Mouse (Mus musculus) limb, embryonic 11.5 days (tissue): ENCODE data around the gene Sipa1l2. TPM values are rescaled to one million over a fixed set of nuclear protein-coding genes. Genes with fewer than 3 reads are reported as not detected.
A peak's percentile ranks its signal among the peaks of the same experiment; 100 is the strongest.
"Not testable (repeated sequence)": the region's sequence is repeated elsewhere in the genome, so short reads cannot be mapped to it uniquely, and the experiment has no call there.

Experiments
- ATAC-seq: fragments of 200-750 bp; cut with Nextera tagmentation; 2 replicates; pipeline ENCODE4 v1.8.0; 2017; ENCODE audit warnings: low read depth; ENCODE audit not compliant: insufficient number of reproducible peaks, low FRiP score, low TSS enrichment
- DNase-seq: peaks from one replicate; pipeline ENCODE4 v3.0.0-alpha.2; 2015; ENCODE audit warnings: low spot score
- H3K27ac ChIP-seq: fragments of 300-500 bp; sonication (generic); replicated peaks from 2 replicates; pipeline ENCODE4 v1.5.1; 2014; ENCODE audit warnings: low read depth, mild to moderate bottlenecking, low read length
- H3K27me3 ChIP-seq: fragments of 300-500 bp; sonication (generic); 2 replicates; pipeline ENCODE4 v1.6.1; 2014; ENCODE audit warnings: mild to moderate bottlenecking, low read length, mixed read lengths; ENCODE audit not compliant: control insufficient read depth, insufficient read depth
- H3K36me3 ChIP-seq: fragments of 300-500 bp; sonication (generic); 2 replicates; pipeline ENCODE4 v1.6.1; 2014; ENCODE audit warnings: mild to moderate bottlenecking, low read length, moderate library complexity, mixed read lengths; ENCODE audit not compliant: control insufficient read depth, insufficient read depth
- H3K4me1 ChIP-seq: fragments of 300-500 bp; sonication (generic); 2 replicates; pipeline ENCODE4 v1.6.1; 2014; ENCODE audit warnings: low read length, mixed read lengths; ENCODE audit not compliant: control insufficient read depth, insufficient read depth
- H3K4me2 ChIP-seq: fragments of 300-500 bp; sonication (generic); 2 replicates; pipeline ENCODE4 v1.6.1; 2014; ENCODE audit warnings: low read depth, mild to moderate bottlenecking, moderate library complexity; ENCODE audit not compliant: severe bottlenecking
- H3K4me3 ChIP-seq: fragments of 300-500 bp; sonication (generic); 2 replicates; pipeline ENCODE4 v1.5.1; 2014; ENCODE audit warnings: low read depth, low read length
- H3K9ac ChIP-seq: fragments of 300-500 bp; sonication (generic); 2 replicates; pipeline ENCODE4 v1.6.1; 2014; ENCODE audit warnings: mild to moderate bottlenecking, low read length
- H3K9me3 ChIP-seq: fragments of 300-500 bp; sonication (generic); 2 replicates; pipeline ENCODE4 v1.6.1; 2016; ENCODE audit warnings: low read length; ENCODE audit not compliant: control insufficient read depth
- WGBS: fragments of 180-500 bp; shearing (Covaris S2); extraction: QIAGEN DNeasy Blood & Tissue Kit; methylation state at CpG from one replicate; pipeline ENCODE4 v1.1.7; 2014; 5-methylcytosine and 5-hydroxymethylcytosine counted together
- polyA plus RNA-seq: library from polyadenylated mRNA; unstranded; fragments of >200 nt; fragmentation: Nextera tagmentation; extraction: Ambion mirVana; gene quantifications from 2 replicates; pipeline ENCODE4 v1.2.1, GENCODE M21; 2014

Sipa1l2 gene
- polyA plus RNA-seq, 1 experiment from 2014 or later = 8.5 TPM

- no peaks in the 10 kb centered on the region for H3K4me1 ChIP-seq
- no peak overlapping the region for H3K4me2 ChIP-seq
- ATAC-seq (no peak), DNase-seq (peak; percentile 30)
- H3K36me3 ChIP-seq = no peaks in the 10 kb centered on the region
- H3K27me3 ChIP-seq = no peaks in the 10 kb centered on the region
- H3K9me3 ChIP-seq = no peaks in the 10 kb centered on the region
- H3K4me3 ChIP-seq = no peak overlapping the region
- 32% methylated on average over 13 of the region's 14 CpGs for WGBS
- H3K27ac ChIP-seq = no peak overlapping the region
- H3K9ac ChIP-seq = no peak overlapping the region
Observed at GRCm38 (mm10) chr8:125397981-125398380, 171.6 kb downstream of the Sipa1l2 start.

- H3K36me3 ChIP-seq, H3K4me2 ChIP-seq, H3K4me3 ChIP-seq, ATAC-seq, H3K27ac ChIP-seq, H3K27me3 ChIP-seq, H3K9me3 ChIP-seq, DNase-seq, H3K4me1 ChIP-seq, H3K9ac ChIP-seq: not testable (repeated sequence)
- 85% methylated on average over 8 of the region's 8 CpGs for WGBS
Observed at GRCm38 (mm10) chr8:125395682-125396081, 173.9 kb downstream of the Sipa1l2 start.

- Histone ChIP-seq H3K27me3 (no peaks in the 10 kb centered on the region), H3K4me1 (no peaks in the 10 kb centered on the region), H3K9me3 (no peaks in the 10 kb centered on the region), H3K9ac (no peak overlapping the region), H3K4me3 (no peak overlapping the region), H3K4me2 (no peak overlapping the region), H3K27ac (no peak overlapping the region), H3K36me3 (no peaks in the 10 kb centered on the region)
- no peak for ATAC-seq
- WGBS = 85% methylated on average over 8 of the region's 8 CpGs
- DNase-seq = no peak
Observed at GRCm38 (mm10) chr8:125395032-125395431, 174.6 kb downstream of the Sipa1l2 start.

- Histone ChIP-seq H3K4me2 (no peak overlapping the region), H3K4me3 (no peak overlapping the region), H3K9me3 (no peaks in the 10 kb centered on the region), H3K27ac (no peak overlapping the region), H3K27me3 (no peaks in the 10 kb centered on the region), H3K9ac (no peak overlapping the region), H3K4me1 (no peaks in the 10 kb centered on the region), H3K36me3 (no peaks in the 10 kb centered on the region)
- WGBS = 50% methylated on average over 7 of the region's 7 CpGs
- DNase-seq = no peak
- ATAC-seq = no peak
Observed at GRCm38 (mm10) chr8:125391685-125392084, 177.9 kb downstream of the Sipa1l2 start.

- H3K4me1 ChIP-seq = peaks cover 2% of the 10 kb centered on the region; the same call in 1 of the 2 replicates
- H3K4me3 ChIP-seq = no peak overlapping the region
- no peak overlapping the region for H3K9ac ChIP-seq
- H3K27ac ChIP-seq = no peak overlapping the region
- H3K9me3 ChIP-seq = no peaks in the 10 kb centered on the region
- no peaks in the 10 kb centered on the region for H3K36me3 ChIP-seq
- no peak overlapping the region for H3K4me2 ChIP-seq
- ATAC-seq = no peak
- DNase-seq = no peak
- WGBS = 69% methylated on average over 8 of the region's 8 CpGs
- no peaks in the 10 kb centered on the region for H3K27me3 ChIP-seq
Observed at GRCm38 (mm10) chr8:125391271-125391670, 178.3 kb downstream of the Sipa1l2 start.

- no peak overlapping the region for H3K4me3 ChIP-seq
- no peak overlapping the region for H3K4me2 ChIP-seq
- H3K27me3 ChIP-seq = no peaks in the 10 kb centered on the region
- no peaks in the 10 kb centered on the region for H3K36me3 ChIP-seq
- no peaks in the 10 kb centered on the region for H3K9me3 ChIP-seq
- 85% methylated on average over 6 of the region's 6 CpGs for WGBS
- H3K9ac ChIP-seq = no peak overlapping the region
- DNase-seq = no peak
- H3K4me1 ChIP-seq = peaks cover 7% of the 10 kb centered on the region
- ATAC-seq = no peak
- no peak overlapping the region for H3K27ac ChIP-seq
Observed at GRCm38 (mm10) chr8:125390506-125390895, 179.1 kb downstream of the Sipa1l2 start.

- no peak for DNase-seq
- Histone ChIP-seq H3K4me1 (peaks cover 9% of the 10 kb centered on the region), H3K36me3 (no peaks in the 10 kb centered on the region), H3K4me3 (no peak overlapping the region), H3K27ac (no peak overlapping the region), H3K9me3 (no peaks in the 10 kb centered on the region), H3K9ac (no peak overlapping the region), H3K4me2 (no peak overlapping the region), H3K27me3 (no peaks in the 10 kb centered on the region)
- 70% methylated on average over 13 of the region's 13 CpGs for WGBS
- no peak for ATAC-seq
Observed at GRCm38 (mm10) chr8:125389756-125390505, 179.7 kb downstream of the Sipa1l2 start.

GRCm38 (mm10) chr8:125389280-125389679 lies 180.3 kb downstream of the Sipa1l2 start:
- Histone ChIP-seq H3K4me2 (no peak overlapping the region), H3K27me3 (no peaks in the 10 kb centered on the region), H3K4me3 (no peak overlapping the region), H3K9ac (no peak overlapping the region), H3K36me3 (no peaks in the 10 kb centered on the region), H3K9me3 (no peaks in the 10 kb centered on the region), H3K4me1 (peaks cover 9% of the 10 kb centered on the region), H3K27ac (no peak overlapping the region)
- WGBS = 76% methylated on average over 5 of the region's 5 CpGs
- ATAC-seq (no peak), DNase-seq (no peak)
